Mouse (Mus musculus) kidney, embryonic 15.5 days (tissue): ENCODE data around the gene Mrln. TPM values are rescaled to one million over a fixed set of nuclear protein-coding genes. Genes with fewer than 3 reads are reported as not detected.

ENCODE experiments used
- ATAC-seq: fragments of 200-750 bp; cut with Nextera tagmentation; replicated peaks from 2 replicates; pipeline ENCODE4 v1.8.0; 2017; ENCODE audit warnings: moderate TSS enrichment; ENCODE audit not compliant: low FRiP score
- H3K27ac ChIP-seq: fragments of 300-500 bp; sonication (generic); 2 replicates; pipeline ENCODE4 v1.5.1; 2015; ENCODE audit warnings: mild to moderate bottlenecking, inconsistent platforms
- H3K27me3 ChIP-seq: fragments of 300-500 bp; sonication (generic); 2 replicates; pipeline ENCODE4 v1.6.1; 2015; ENCODE audit warnings: inconsistent platforms
- H3K36me3 ChIP-seq: fragments of 300-500 bp; sonication (generic); 2 replicates; pipeline ENCODE4 v1.6.1; 2015; ENCODE audit warnings: inconsistent platforms
- H3K4me1 ChIP-seq: fragments of 300-500 bp; sonication (generic); 2 replicates; pipeline ENCODE4 v1.6.1; 2015; ENCODE audit warnings: inconsistent platforms
- H3K4me2 ChIP-seq: fragments of 300-500 bp; sonication (generic); 2 replicates; pipeline ENCODE4 v1.6.1; 2015; ENCODE audit warnings: moderate library complexity, mild to moderate bottlenecking, inconsistent platforms
- H3K4me3 ChIP-seq: fragments of 300-500 bp; sonication (generic); replicated peaks from 2 replicates; pipeline ENCODE4 v1.5.1; 2015; ENCODE audit warnings: mild to moderate bottlenecking, inconsistent platforms
- H3K9ac ChIP-seq: fragments of 300-500 bp; sonication (generic); 2 replicates; pipeline ENCODE4 v1.6.1; 2015; ENCODE audit warnings: mild to moderate bottlenecking, inconsistent platforms
- H3K9me3 ChIP-seq: fragments of 300-500 bp; sonication (generic); replicated peaks from 2 replicates; pipeline ENCODE4 v1.6.1; 2016; ENCODE audit warnings: inconsistent platforms
- WGBS: fragments of 180-500 bp; shearing (Covaris S2); methylation state at CpG from one replicate; pipeline ENCODE4 v1.1.7; 2015; ENCODE audit warnings: mixed read lengths; 5-methylcytosine and 5-hydroxymethylcytosine counted together
- polyA plus RNA-seq: library from polyadenylated mRNA; unstranded; fragments of >200 nt; fragmentation: Nextera tagmentation; extraction: Ambion mirVana; gene quantifications from 2 replicates; pipeline ENCODE4 v1.2.1, GENCODE M21; 2015

Mrln gene
- polyA plus RNA-seq, 1 experiment from 2014 or later: 8.0 TPM

DNA sequence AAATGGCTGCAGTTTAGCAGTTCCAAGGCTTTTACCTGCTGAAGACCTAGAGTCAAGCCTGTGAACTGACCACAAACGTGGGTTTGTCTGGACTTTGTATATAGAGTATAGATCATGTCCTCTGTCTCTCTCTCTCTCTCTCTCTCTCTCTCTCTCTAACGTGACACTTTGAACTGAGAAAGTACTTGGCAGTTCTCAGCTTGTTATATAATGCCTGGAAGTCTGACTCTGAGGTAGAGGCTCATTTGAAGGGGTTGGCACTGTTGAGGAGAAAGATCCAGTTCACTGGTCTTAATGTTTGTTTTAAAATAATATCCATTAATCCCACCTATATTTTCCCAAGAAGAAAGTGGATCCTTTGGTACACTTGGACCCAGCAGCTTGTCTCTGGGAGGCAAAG, 33.5 kb downstream of the Mrln start:
- Histone ChIP-seq H3K36me3 (no peaks in the 10 kb centered on the region), H3K4me1 (peaks cover 3% of the 10 kb centered on the region), H3K27ac (no peak overlapping the region), H3K4me3 (no peak overlapping the region), H3K9ac (no peak overlapping the region), H3K9me3 (no peaks in the 10 kb centered on the region), H3K27me3 (peaks cover 3% of the 10 kb centered on the region), H3K4me2 (no peak overlapping the region)
- ATAC-seq: no peak
- 56% methylated on average over 2 of the region's 2 CpGs for whole genome bisulfite sequencing

- no peak overlapping the region for H3K4me3 ChIP-seq
- no peak overlapping the region for H3K4me2 ChIP-seq
- no peaks in the 10 kb centered on the region for H3K9me3 ChIP-seq
- no peak overlapping the region for H3K27ac ChIP-seq
- H3K4me1 ChIP-seq: peaks cover 30% of the 10 kb centered on the region
- WGBS: 48% methylated on average over 8 of the region's 8 CpGs
- ATAC-seq: no peak; the same call in 1 of the 2 replicates
- H3K9ac ChIP-seq: no peak overlapping the region
- peaks cover 20% of the 10 kb centered on the region for H3K27me3 ChIP-seq
- no peaks in the 10 kb centered on the region for H3K36me3 ChIP-seq
These were observed 38.4 kb downstream of the Mrln start for GRCm38 (mm10) chr10:70242751-70243444.

- peak within 1 kb of the TSS; percentile 62 for H3K27ac ChIP-seq
- H3K4me2 ChIP-seq: peak within 1 kb of the TSS; percentile 96
- peak within 1 kb of the TSS; percentile 53 for H3K9ac ChIP-seq
These were observed 40.6 kb downstream of the Mrln start, which contains the start of gene Slc16a9 for GRCm38 (mm10) chr10:70244921-70245558. Gene Slc16a9, plus strand, starts transcription at chr10:70245100.

DNA sequence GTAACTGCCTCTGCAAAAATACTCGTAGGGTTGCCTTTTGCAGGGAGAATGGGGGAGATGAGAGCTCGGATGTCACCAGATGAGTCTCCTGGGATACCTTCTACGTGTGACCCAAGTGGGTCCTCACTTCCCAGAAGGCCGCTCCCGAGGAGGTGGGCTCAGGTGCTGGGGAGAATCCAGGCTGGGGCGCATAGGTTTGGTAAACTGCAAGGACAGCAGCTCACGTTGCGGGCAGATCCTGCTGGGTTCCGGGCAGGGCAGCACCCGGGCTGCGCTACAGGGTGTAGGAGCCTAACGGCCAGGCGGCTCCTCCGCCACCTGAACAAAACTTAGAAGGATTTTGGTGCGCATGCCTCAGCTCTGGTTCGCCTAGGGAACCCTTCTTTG, 41.1 kb downstream of the Mrln start:
- Histone ChIP-seq H3K4me3 (peak overlapping the region; percentile 69), H3K9me3 (no peaks in the 10 kb centered on the region; the same call in 1 of the 2 replicates), H3K4me1 (peaks cover 30% of the 10 kb centered on the region), H3K4me2 (peak overlapping the region; percentile 96), H3K36me3 (no peaks in the 10 kb centered on the region), H3K27ac (peak overlapping the region; percentile 62; the same call in 1 of the 2 replicates), H3K9ac (peak overlapping the region; percentile 53), H3K27me3 (peaks cover 20% of the 10 kb centered on the region)
- WGBS: 1% methylated on average over 16 of the region's 16 CpGs
- ATAC-seq: peak; percentile 5; the same call in 1 of the 2 replicates

More at GRCm38 (mm10) chr10:70244921-70245558, 40.6 kb downstream of the Mrln start, which contains the start of gene Slc16a9:
- WGBS: under 1% methylated on average over 54 of the region's 54 CpGs
- Histone ChIP-seq H3K9me3 (no peaks in the 10 kb centered on the region; the same call in 1 of the 2 replicates), H3K4me1 (peaks cover 30% of the 10 kb centered on the region), H3K36me3 (no peaks in the 10 kb centered on the region), H3K4me3 (peak within 1 kb of the TSS; percentile 69), H3K27me3 (peaks cover 20% of the 10 kb centered on the region)
- peak; percentile 93 for ATAC-seq

DNA sequence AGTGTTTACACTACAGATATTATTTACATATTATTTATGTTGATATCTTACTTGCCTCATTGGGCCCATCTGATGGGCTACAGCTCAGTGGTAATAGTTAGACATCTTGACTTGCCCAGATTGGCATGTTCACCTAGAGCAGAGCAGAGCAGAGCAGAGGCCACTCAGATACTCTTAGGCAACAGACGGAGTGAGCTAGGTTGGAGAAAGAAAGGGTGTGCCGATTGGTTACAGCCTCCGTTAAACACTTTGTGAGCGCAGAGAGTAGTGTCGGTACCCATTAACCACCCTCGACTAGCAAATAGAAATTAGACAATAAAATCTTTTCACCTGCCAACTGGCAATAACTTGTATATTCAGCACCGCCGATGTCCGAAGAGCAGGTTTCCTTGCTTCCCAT, 41.6 kb downstream of the Mrln start:
- no peak for ATAC-seq
- 34% methylated on average over 9 of the region's 9 CpGs for WGBS
- Histone ChIP-seq H3K4me2 (peak overlapping the region; percentile 96), H3K4me1 (peaks cover 30% of the 10 kb centered on the region), H3K9ac (no peak overlapping the region), H3K9me3 (no peaks in the 10 kb centered on the region; the same call in 1 of the 2 replicates), H3K4me3 (peak overlapping the region; percentile 69), H3K27ac (no peak overlapping the region), H3K27me3 (peaks cover 20% of the 10 kb centered on the region), H3K36me3 (no peaks in the 10 kb centered on the region)

- H3K4me1 ChIP-seq: peaks cover 10% of the 10 kb centered on the region
- no peak overlapping the region for H3K9ac ChIP-seq
- H3K4me3 ChIP-seq: no peak overlapping the region
- no peak overlapping the region for H3K4me2 ChIP-seq
- no peak overlapping the region for H3K27ac ChIP-seq
- 86% methylated on average over 4 of the region's 4 CpGs for WGBS
- no peaks in the 10 kb centered on the region; the same call in 1 of the 2 replicates for H3K9me3 ChIP-seq
- no peaks in the 10 kb centered on the region for H3K36me3 ChIP-seq
- ATAC-seq: no peak
- H3K27me3 ChIP-seq: peaks cover 7% of the 10 kb centered on the region
These were observed 45.9 kb downstream of the Mrln start for GRCm38 (mm10) chr10:70250354-70250753.

DNA sequence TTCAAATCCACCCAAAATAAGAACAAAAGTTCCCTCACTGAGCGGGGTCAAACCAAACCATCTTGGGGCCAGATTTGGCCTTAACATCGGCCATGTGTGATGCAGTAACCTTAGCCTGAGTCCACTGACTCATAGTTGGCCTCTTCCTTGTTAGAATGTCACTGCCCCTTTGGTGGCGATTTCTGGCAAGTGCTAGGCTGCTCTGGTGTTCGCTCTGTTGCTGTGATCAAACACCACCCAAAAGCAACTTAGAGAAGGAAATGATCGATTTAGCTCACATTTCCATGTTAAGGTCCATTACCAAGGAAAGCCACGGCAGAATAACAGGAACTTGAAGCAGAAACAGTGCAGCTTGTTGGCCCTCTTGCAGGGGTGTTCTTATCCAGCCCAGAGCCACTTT, 46.3 kb downstream of the Mrln start:
- ATAC-seq: no peak
- H3K9ac ChIP-seq: no peak overlapping the region
- no peaks in the 10 kb centered on the region for H3K36me3 ChIP-seq
- H3K4me3 ChIP-seq: no peak overlapping the region
- peaks cover 6% of the 10 kb centered on the region for H3K4me1 ChIP-seq
- peaks cover 6% of the 10 kb centered on the region for H3K27me3 ChIP-seq
- H3K27ac ChIP-seq: no peak overlapping the region
- 76% methylated on average over 6 of the region's 6 CpGs for WGBS
- no peak overlapping the region for H3K4me2 ChIP-seq
- no peaks in the 10 kb centered on the region; the same call in 1 of the 2 replicates for H3K9me3 ChIP-seq

GRCm38 (mm10) chr10:70254666-70255065, 50.2 kb downstream of the Mrln start:
- 70% methylated on average over 4 of the region's 4 CpGs for WGBS
- Histone ChIP-seq H3K4me2 (no peak overlapping the region), H3K27ac (no peak overlapping the region), H3K27me3 (no peaks in the 10 kb centered on the region), H3K9me3 (no peaks in the 10 kb centered on the region; the same call in 1 of the 2 replicates), H3K9ac (no peak overlapping the region), H3K4me1 (no peaks in the 10 kb centered on the region), H3K4me3 (no peak overlapping the region), H3K36me3 (no peaks in the 10 kb centered on the region)
- no peak for ATAC-seq

DNA sequence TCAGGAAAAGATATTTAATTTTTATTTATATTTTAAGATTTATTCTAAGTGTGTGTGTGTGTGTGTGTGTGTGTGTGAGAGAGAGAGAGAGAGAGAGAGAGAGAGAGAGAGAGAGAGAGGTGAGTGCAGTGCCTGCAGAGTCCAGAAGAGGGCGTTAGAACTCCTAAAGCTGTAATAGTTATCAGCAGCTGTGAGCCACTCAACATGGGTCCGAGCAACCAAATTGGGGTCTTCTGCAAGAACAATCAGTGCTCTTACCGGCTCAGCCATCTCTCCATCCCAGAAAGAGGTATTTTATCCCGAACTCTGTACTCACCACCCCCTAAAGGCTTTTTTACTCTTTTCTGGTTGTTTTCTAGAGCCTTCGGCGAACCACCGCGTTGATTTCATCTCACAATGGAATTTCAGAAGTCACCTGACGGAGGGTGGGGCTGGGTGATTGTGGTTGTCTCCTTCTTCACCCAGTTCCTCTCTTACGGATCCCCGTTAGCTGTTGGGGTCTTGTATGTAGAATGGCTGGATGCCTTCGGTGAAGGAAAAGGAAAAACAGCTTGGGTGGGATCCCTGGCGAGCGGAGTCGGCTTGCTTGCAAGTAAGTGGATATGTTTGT, 51.2 kb downstream of the Mrln start:
- Histone ChIP-seq H3K4me1 (no peaks in the 10 kb centered on the region), H3K4me2 (no peak overlapping the region), H3K36me3 (no peaks in the 10 kb centered on the region), H3K27me3 (no peaks in the 10 kb centered on the region), H3K9me3 (no peaks in the 10 kb centered on the region), H3K9ac (no peak overlapping the region), H3K4me3 (no peak overlapping the region), H3K27ac (no peak overlapping the region)
- no peak for ATAC-seq
- WGBS: 91% methylated on average over 15 of the region's 15 CpGs

GRCm38 (mm10) chr10:70257029-70257428, 52.6 kb downstream of the Mrln start:
- no peak for ATAC-seq
- H3K9ac ChIP-seq: no peak overlapping the region
- H3K9me3 ChIP-seq: no peaks in the 10 kb centered on the region
- H3K4me1 ChIP-seq: no peaks in the 10 kb centered on the region
- 76% methylated on average over 4 of the region's 4 CpGs for whole genome bisulfite sequencing
- H3K4me2 ChIP-seq: no peak overlapping the region
- H3K36me3 ChIP-seq: no peaks in the 10 kb centered on the region
- H3K27ac ChIP-seq: no peak overlapping the region
- H3K27me3 ChIP-seq: no peaks in the 10 kb centered on the region
- no peak overlapping the region for H3K4me3 ChIP-seq

DNA sequence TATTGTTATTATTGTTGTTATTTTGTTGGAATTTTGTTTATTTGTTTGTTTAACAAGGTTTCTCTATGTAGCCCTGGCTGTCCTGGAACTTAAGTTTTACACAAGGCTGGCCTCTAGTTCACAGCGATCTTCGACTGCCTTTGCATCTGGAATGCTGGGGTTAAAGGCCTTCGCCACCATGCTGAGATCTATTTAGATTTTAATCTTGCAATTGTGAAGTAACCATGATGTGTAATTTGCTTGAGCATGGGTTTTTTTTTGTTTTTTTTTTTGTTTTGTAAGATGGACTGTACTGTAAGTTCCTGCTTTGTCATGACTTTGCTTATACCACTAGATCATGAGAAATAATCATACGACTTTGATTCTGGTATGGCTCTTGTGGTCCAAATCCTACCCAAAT, 56.4 kb downstream of the Mrln start:
- Histone ChIP-seq H3K4me1 (no peaks in the 10 kb centered on the region), H3K36me3 (no peaks in the 10 kb centered on the region), H3K27me3 (no peaks in the 10 kb centered on the region), H3K9me3 (no peaks in the 10 kb centered on the region), H3K4me2 (no peak overlapping the region), H3K4me3 (no peak overlapping the region), H3K9ac (no peak overlapping the region), H3K27ac (no peak overlapping the region)
- ATAC-seq: no peak
- 74% methylated on average over 4 of the region's 4 CpGs for WGBS

GRCm38 (mm10) chr10:70262051-70262450, 57.6 kb downstream of the Mrln start:
- H3K4me3 ChIP-seq: no peak overlapping the region
- no peak overlapping the region for H3K9ac ChIP-seq
- WGBS: 59% methylated on average over 3 of the region's 3 CpGs
- no peaks in the 10 kb centered on the region for H3K27me3 ChIP-seq
- no peaks in the 10 kb centered on the region for H3K9me3 ChIP-seq
- no peaks in the 10 kb centered on the region for H3K36me3 ChIP-seq
- no peaks in the 10 kb centered on the region for H3K4me1 ChIP-seq
- ATAC-seq: no peak
- H3K27ac ChIP-seq: no peak overlapping the region
- no peak overlapping the region for H3K4me2 ChIP-seq
